ENCODE assay signal across 16 mouse cellular contexts in the genomic region with DNA sequence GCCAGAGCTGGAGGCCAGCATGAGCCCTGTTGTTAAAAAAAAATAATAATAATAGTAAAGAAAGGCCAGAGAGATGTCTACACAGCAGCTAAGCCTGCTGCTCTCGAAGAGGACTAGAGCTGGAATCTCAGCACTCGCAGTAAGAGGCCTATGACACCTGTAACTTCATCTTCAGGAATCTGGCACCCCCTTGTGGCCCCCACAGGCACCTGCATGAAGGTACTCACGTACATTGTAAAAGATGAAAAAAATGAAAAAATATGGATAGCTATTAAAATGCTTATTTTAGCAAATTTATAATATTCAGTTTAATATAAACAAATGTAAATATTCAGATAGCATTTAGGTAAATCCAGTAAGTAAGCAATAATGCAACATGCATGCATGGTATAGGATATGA. TPM values are rescaled to one million over a fixed set of nuclear protein-coding genes. Genes with fewer than 3 reads are reported as not detected.
DNase-seq lines count a peak whose midpoint lies in the region; ATAC-seq and TF ChIP-seq lines count a peak whose summit lies in the region.
"Had no signal": no experiment of that assay in that cellular context is flagged by ENCODE, and none has a peak within 500 bp of the region (broad histone marks: within the 10 kb centered on the region; RNA-seq: fewer than 3 reads in every experiment).

No protein-coding gene starts in this region.

- TF ChIP-seq POLR2A in cerebellum, adult 2 months (IDR thresholded peaks at IDR 0.05; ENCODE audit: borderline replicate concordance, insufficient read depth, low read length) = no peak
- no peak for TF ChIP-seq POLR2A in CH12.LX (IDR thresholded peaks at IDR 0.05; ENCODE audit: low read depth, low read length)
- TF ChIP-seq POLR2A in brain, embryonic 14.5 days (IDR thresholded peaks at IDR 0.05; ENCODE audit: borderline replicate concordance, extremely low read depth, insufficient read depth, insufficient read length, poor library complexity, severe bottlenecking) = no peak

- peak; percentile 41 for TF ChIP-seq RAD21 in CH12.LX (IDR thresholded peaks at IDR 0.05; ENCODE audit: low read depth, low read length)

- H3K4me1 ChIP-seq in cerebellum, adult 2 months (ENCODE audit: control insufficient read depth, insufficient read depth, low read length) = no peaks in the 10 kb centered on the region; the same call in 1 of the 2 replicates
- no peaks in the 10 kb centered on the region for H3K4me1 ChIP-seq in lung, embryonic 14.5 days (ENCODE audit: insufficient read depth)
- peaks cover 10 to 30% of the 10 kb centered on the region in 2 experiments for H3K4me1 ChIP-seq in CH12.LX (ENCODE audit: control insufficient read depth in 1 of 2, insufficient read depth in 2 of 2)
- H3K4me1 ChIP-seq in hindbrain, embryonic 13.5 days (replicated peaks) = 0 out of 2 replicates have a peak, but pooled peaks cover 3% of the 10 kb centered on the region
- H3K4me1 ChIP-seq: limb, embryonic 13.5 days had no signal

- TF ChIP-seq CTCF in cerebellum, adult 2 months (IDR thresholded peaks at IDR 0.05; ENCODE audit: borderline replicate concordance, insufficient read depth, low read depth, low read length) = peak; percentile 42; the same call in 1 of the 2 replicates
- TF ChIP-seq CTCF in lung, embryonic 14.5 days (IDR thresholded peaks at IDR 0.05; ENCODE audit: low read depth) = peak; percentile 36; the same call in 1 of the 2 replicates
- peak in 1 of 2 experiments; percentile 53; a peak in 2 of 4 replicates for TF ChIP-seq CTCF in CH12.LX (conservative IDR thresholded peaks at IDR 0.05 in 1 of 2, IDR thresholded peaks at IDR 0.05 in 1 of 2; ENCODE audit: low read depth in 2 of 2, low read length in 2 of 2)
- TF ChIP-seq CTCF in brain, embryonic 14.5 days (IDR thresholded peaks at IDR 0.05; ENCODE audit: borderline replicate concordance, extremely low read depth, insufficient read depth, insufficient read length) = peak; percentile 40; the same call in 1 of the 2 replicates

- H3K9me3 ChIP-seq in lung, embryonic 14.5 days (ENCODE audit: low read depth, low read length) = no peaks in the 10 kb centered on the region; the same call in 1 of the 2 replicates
- peaks cover 4% of the 10 kb centered on the region for H3K9me3 ChIP-seq in CH12.LX (replicated peaks; ENCODE audit: low read length)
- no peaks in the 10 kb centered on the region for H3K9me3 ChIP-seq in hindbrain, embryonic 13.5 days

- no peak overlapping the region for H3K4me2 ChIP-seq in lung, embryonic 14.5 days
- H3K4me2 ChIP-seq in CH12.LX (ENCODE audit: insufficient read depth, low read depth, poor library complexity, severe bottlenecking) = no peak overlapping the region
- H3K4me2 ChIP-seq in hindbrain, embryonic 13.5 days = no peak overlapping the region
- H3K4me2 ChIP-seq: limb, embryonic 13.5 days had no signal

- no peak for TF ChIP-seq EP300 in CH12.LX (IDR thresholded peaks at IDR 0.05; ENCODE audit: low read length)

- in situ Hi-C loops in CH12.LX (cut with MboI; ENCODE audit: low pct_ligation_motif_present, low pct_unique_long_range_greater_than_20kb, low sequenced_read_pairs) = no loop called here

- no peak overlapping the region for H3K4me3 ChIP-seq in cerebellum, adult 2 months (replicated peaks; ENCODE audit: insufficient read depth, low read depth, low read length)
- H3K4me3 ChIP-seq in lung, embryonic 14.5 days (ENCODE audit: low read depth, low read length) = no peak overlapping the region
- H3K4me3 ChIP-seq in CH12.LX (replicated peaks in 1 of 3; ENCODE audit: low read depth in 2 of 3, low read length in 2 of 3, poor library complexity in 1 of 3) = no peak overlapping the region
- no peak overlapping the region for H3K4me3 ChIP-seq in hindbrain, embryonic 13.5 days
- H3K4me3 ChIP-seq: erythroblast, embryonic 14.5 days; limb, embryonic 13.5 days had no signal

- dilution Hi-C loops in CH12.LX (cut with MboI; ENCODE audit: extremely low pct_ligation_motif_present, extremely low pct_unique_long_range_greater_than_20kb, low sequenced_read_pairs) = no loop called here

- no peak overlapping the region for H3K9ac ChIP-seq in lung, embryonic 14.5 days
- H3K9ac ChIP-seq in CH12.LX (ENCODE audit: insufficient read depth, low read depth) = no peak overlapping the region
- H3K9ac ChIP-seq in hindbrain, embryonic 13.5 days = no peak overlapping the region
- H3K9ac ChIP-seq: limb, embryonic 13.5 days had no signal

- H3K27ac ChIP-seq in cerebellum, adult 2 months (ENCODE audit: insufficient read depth, low read length) = no peak overlapping the region
- H3K27ac ChIP-seq in lung, embryonic 14.5 days (ENCODE audit: low read depth) = no peak overlapping the region
- H3K27ac ChIP-seq in CH12.LX (ENCODE audit: insufficient read depth, low read depth) = no peak overlapping the region
- no peak overlapping the region for H3K27ac ChIP-seq in hindbrain, embryonic 13.5 days
- H3K27ac ChIP-seq: limb, embryonic 13.5 days had no signal

- no peak for DNase-seq in cerebellum, adult 2 months
- no peak for DNase-seq in cerebellum, adult 11-12 months
- DNase-seq in lung, embryonic 14.5 days = no peak
- no peak for DNase-seq in lung, postnatal 4 days
- no peak for DNase-seq in CH12.LX (ENCODE audit: extremely low read depth)
- no peak for DNase-seq in brain, embryonic 14.5 days (ENCODE audit: low read depth)
- DNase-seq in heart, postnatal 25 days (ENCODE audit: low spot score) = no peak
- DNase-seq: adrenal gland, postnatal 36 days; heart, postnatal 14 days; spleen, adult 18-20 months had no signal

- intact Hi-C loops in heart, postnatal 25 days (cut with DNase I) = no loop called here

- H3K79me2 ChIP-seq in CH12.LX (replicated peaks; ENCODE audit: control insufficient read depth, extremely low read depth, insufficient read depth, poor library complexity, severe bottlenecking) = no peaks in the 10 kb centered on the region

- H3K36me3 ChIP-seq in lung, embryonic 14.5 days (ENCODE audit: insufficient read depth) = peaks cover 10% of the 10 kb centered on the region; the same call in 1 of the 2 replicates
- H3K36me3 ChIP-seq in CH12.LX (replicated peaks in 1 of 2; ENCODE audit: control insufficient read depth in 1 of 2, insufficient read depth in 1 of 2, low read length in 1 of 2) = peaks cover under 1 to 34% of the 10 kb centered on the region in 2 experiments
- peaks cover 38% of the 10 kb centered on the region for H3K36me3 ChIP-seq in hindbrain, embryonic 13.5 days

- ATAC-seq in lung, embryonic 14.5 days (ENCODE audit: insufficient read depth) = no peak
- no peak for ATAC-seq in hindbrain, embryonic 13.5 days (ENCODE audit: low FRiP score)

- no peaks in the 10 kb centered on the region for H3K27me3 ChIP-seq in cerebellum, adult 2 months (ENCODE audit: control insufficient read depth, insufficient read depth, low read length)
- H3K27me3 ChIP-seq in lung, embryonic 14.5 days (ENCODE audit: insufficient read depth, low read length) = no peaks in the 10 kb centered on the region
- H3K27me3 ChIP-seq in CH12.LX (replicated peaks) = no peaks in the 10 kb centered on the region
- H3K27me3 ChIP-seq in hindbrain, embryonic 13.5 days = no peaks in the 10 kb centered on the region
- H3K27me3 ChIP-seq: limb, embryonic 13.5 days had no signal

- 97% methylated on average over 3 of the region's 3 CpGs for WGBS in cerebellum, adult 2 months
- 95% methylated on average over 3 of the region's 3 CpGs for WGBS in lung, embryonic 14.5 days
- WGBS in hindbrain, embryonic 13.5 days = 97% methylated on average over 3 of the region's 3 CpGs

TF ChIP-seq in CH12.LX, 34 proteins besides CTCF, POLR2A, EP300 and RAD21:
- TF ChIP-seq POLR2AphosphoS2 (IDR thresholded peaks at IDR 0.05; ENCODE audit: low read depth, low read length) = no peak
- TF ChIP-seq ZNF384 (IDR thresholded peaks at IDR 0.05; ENCODE audit: low read depth, low read length) = no peak
- TF ChIP-seq SMC3 (IDR thresholded peaks at IDR 0.05; ENCODE audit: low read depth, low read length) = 0 out of 2 replicates have a peak, but pooled peaks have one; percentile 18
TF ChIP-seq in CH12.LX: peak in this region for 1.

RNA-seq across cellular contexts. Expression of a gene that starts 44.9 kb away (rescaled TPM):
- polyA plus RNA-seq in cerebellum, adult 2 months (2012; rRNA removed) = not detected in 2 replicates
- not detected in 2 replicates for polyA plus RNA-seq in lung, embryonic 14.5 days (2014; fragmentation: Nextera tagmentation; extraction: Ambion mirVana)
- not detected in 2 replicates for total RNA-seq in CH12.LX (2012; rRNA removed)
- total RNA-seq in CH12.LX (2014; rRNA removed) = not detected in 2 replicates
- polyA plus RNA-seq in CH12.LX (2012; ENCODE audit: insufficient read length, low read depth) = not detected in 2 replicates
- polyA plus RNA-seq in brain, embryonic 14.5 days (2012; rRNA removed) = not detected in 2 replicates
- total RNA-seq in heart, postnatal 25 days (2021) = not detected
- polyA plus RNA-seq in hindbrain, embryonic 13.5 days (2015; fragmentation: Nextera tagmentation; extraction: Ambion mirVana) = not detected in 2 replicates
- total RNA-seq: adrenal gland, postnatal 36 days; common myeloid progenitor, adult 5-6 weeks; gastrocnemius, adult 8-10 months; heart, postnatal 14 days had no signal
- polyA plus RNA-seq: C2C12; erythroblast, embryonic 14.5 days; limb, embryonic 13.5 days had no signal

RNA-seq across cellular contexts. Expression of a gene that starts 58.4 kb away (rescaled TPM):
- 1.4 and 2.6 TPM in 2 replicates for polyA plus RNA-seq in cerebellum, adult 2 months (2012; rRNA removed)
- not detected in 2 replicates for polyA plus RNA-seq in lung, embryonic 14.5 days (2014; fragmentation: Nextera tagmentation; extraction: Ambion mirVana)
- total RNA-seq in CH12.LX (2012; rRNA removed) = not detected in 2 replicates
- total RNA-seq in CH12.LX (2014; rRNA removed) = not detected in 2 replicates
- polyA plus RNA-seq in CH12.LX (2012; ENCODE audit: insufficient read length, low read depth) = not detected in 2 replicates
- polyA plus RNA-seq in brain, embryonic 14.5 days (2012; rRNA removed) = not detected in 2 replicates
- total RNA-seq in heart, postnatal 25 days (2021) = not detected
- not detected in 2 replicates for polyA plus RNA-seq in hindbrain, embryonic 13.5 days (2015; fragmentation: Nextera tagmentation; extraction: Ambion mirVana)
- total RNA-seq: adrenal gland, postnatal 36 days; common myeloid progenitor, adult 5-6 weeks; gastrocnemius, adult 8-10 months; heart, postnatal 14 days had no signal
- polyA plus RNA-seq: erythroblast, embryonic 14.5 days; limb, embryonic 13.5 days had no signal
